Mouse (Mus musculus): ENCODE results near the gene Arf3. TPM values are rescaled to one million over a fixed set of nuclear protein-coding genes. Genes with fewer than 3 reads are reported as not detected.

Gene Arf3
- polyA plus RNA-seq, 2 experiments, result 6.6 to 16.4 TPM

- H3K4me2 ChIP-seq (ENCODE audit: low read depth), result peak overlapping the region; percentile 77
- peaks cover 4 to 19% of the 10 kb centered on the region in 2 experiments; a peak in 3 of 4 replicates for H3K4me1 ChIP-seq (replicated peaks; ENCODE audit: control insufficient read depth in 2 of 2, insufficient read depth in 2 of 2, low read length in 1 of 2)
- TF ChIP-seq EP300 (IDR thresholded peaks at IDR 0.05; ENCODE audit: low read depth) (no peak), CTCF (IDR thresholded peaks at IDR 0.05; ENCODE audit: low read depth) (no peak)
- no peaks in the 10 kb centered on the region for H3K36me3 ChIP-seq (replicated peaks; ENCODE audit: control insufficient read depth, insufficient read depth, low read depth)
- DNase-seq (ENCODE audit: low read depth in 3 of 3, low spot score in 3 of 3) (no peak), ATAC-seq (ENCODE audit: insufficient read depth) (no peak)
- H3K9ac ChIP-seq (replicated peaks), result no peak overlapping the region
- H3K27me3 ChIP-seq (ENCODE audit: control insufficient read depth, insufficient read depth, low read length), result peaks cover 13% of the 10 kb centered on the region
- 19% methylated on average over 9 of the region's 9 CpGs for WGBS (ENCODE audit: insufficient replicate concordance)
- H3K4me3 ChIP-seq (ENCODE audit: insufficient read depth in 1 of 2, low read depth in 2 of 2, low read length in 2 of 2), result peak overlapping the region; percentile 61 to 73; a peak in 1 of 4 replicates
- no peak overlapping the region for H3K27ac ChIP-seq
- no peaks in the 10 kb centered on the region for H3K9me3 ChIP-seq (ENCODE audit: control insufficient read depth, low read length)
These were observed 34.6 kb downstream of the Arf3 start for GRCm38 (mm10) chr15:98728366-98728765.

GRCm38 (mm10) chr15:98727443-98728321 lies 35.3 kb downstream of the Arf3 start, which contains the start of gene Fkbp11:
Fkbp11 (minus strand) TSS chr15:98728198.
- peak; percentile 33 to 39 (median 35) for DNase-seq (ENCODE audit: low read depth in 3 of 3, low spot score in 3 of 3)
- H3K27ac ChIP-seq, result 0 out of 2 replicates have a peak within 1 kb of the TSS, but pooled peaks have one; percentile 7
- no peaks in the 10 kb centered on the region for H3K36me3 ChIP-seq (replicated peaks; ENCODE audit: control insufficient read depth, insufficient read depth, low read depth)
- H3K4me1 ChIP-seq (replicated peaks; ENCODE audit: control insufficient read depth in 2 of 2, insufficient read depth in 2 of 2, low read length in 1 of 2), result peaks cover 0 to 13% of the 10 kb centered on the region in 2 experiments; a peak in 2 of 4 replicates
- peak; percentile 67 for ATAC-seq (ENCODE audit: insufficient read depth)
- no peak for TF ChIP-seq CTCF (IDR thresholded peaks at IDR 0.05; ENCODE audit: low read depth)
- no peak for TF ChIP-seq EP300 (IDR thresholded peaks at IDR 0.05; ENCODE audit: low read depth)
- peak within 1 kb of the TSS; percentile 61 to 73 for H3K4me3 ChIP-seq (ENCODE audit: insufficient read depth in 1 of 2, low read depth in 2 of 2, low read length in 2 of 2)
- H3K9me3 ChIP-seq (ENCODE audit: control insufficient read depth, low read length), result no peaks in the 10 kb centered on the region
- peak within 1 kb of the TSS; percentile 60 for H3K9ac ChIP-seq (replicated peaks)
- H3K4me2 ChIP-seq (ENCODE audit: low read depth), result peak within 1 kb of the TSS; percentile 77
- H3K27me3 ChIP-seq (ENCODE audit: control insufficient read depth, insufficient read depth, low read length), result peaks cover 13% of the 10 kb centered on the region
- WGBS (ENCODE audit: insufficient replicate concordance), result under 1% methylated on average over 38 of the region's 39 CpGs

- TF ChIP-seq EP300 (IDR thresholded peaks at IDR 0.05; ENCODE audit: low read depth), result no peak
- TF ChIP-seq CTCF (IDR thresholded peaks at IDR 0.05; ENCODE audit: low read depth), result no peak
- 45% methylated on average over 7 of the region's 7 CpGs for WGBS (ENCODE audit: insufficient replicate concordance)
- H3K27me3 ChIP-seq (ENCODE audit: control insufficient read depth, insufficient read depth, low read length), result peaks cover 13% of the 10 kb centered on the region
These were observed 36.3 kb downstream of the Arf3 start for GRCm38 (mm10) chr15:98726746-98727145.

GRCm38 (mm10) chr15:98726079-98726478 lies 36.9 kb downstream of the Arf3 start:
- H3K4me1 ChIP-seq (replicated peaks; ENCODE audit: control insufficient read depth in 2 of 2, insufficient read depth in 2 of 2, low read length in 1 of 2), result peaks cover 0 to 11% of the 10 kb centered on the region in 2 experiments; a peak in 2 of 4 replicates
- no peak overlapping the region for H3K27ac ChIP-seq
- H3K4me2 ChIP-seq (ENCODE audit: low read depth), result no peak overlapping the region
- H3K4me3 ChIP-seq (ENCODE audit: insufficient read depth in 1 of 2, low read depth in 2 of 2, low read length in 2 of 2), result no peak overlapping the region
- H3K27me3 ChIP-seq (ENCODE audit: control insufficient read depth, insufficient read depth, low read length), result peaks cover 13% of the 10 kb centered on the region
- H3K36me3 ChIP-seq (replicated peaks; ENCODE audit: control insufficient read depth, insufficient read depth, low read depth), result no peaks in the 10 kb centered on the region
- DNase-seq (ENCODE audit: low read depth in 3 of 3, low spot score in 3 of 3) (no peak), ATAC-seq (ENCODE audit: insufficient read depth) (no peak)
- 53% methylated on average over 4 of the region's 4 CpGs for WGBS (ENCODE audit: insufficient replicate concordance)
- TF ChIP-seq CTCF (IDR thresholded peaks at IDR 0.05; ENCODE audit: low read depth) (no peak; the same call in 1 of the 2 replicates), EP300 (IDR thresholded peaks at IDR 0.05; ENCODE audit: low read depth) (no peak)
- no peak overlapping the region for H3K9ac ChIP-seq (replicated peaks)
- no peaks in the 10 kb centered on the region for H3K9me3 ChIP-seq (ENCODE audit: control insufficient read depth, low read length)

More at GRCm38 (mm10) chr15:98726746-98727145, 36.3 kb downstream of the Arf3 start:
- Histone ChIP-seq H3K9ac (replicated peaks) (no peak overlapping the region), H3K27ac (no peak overlapping the region), H3K4me1 (replicated peaks; ENCODE audit: control insufficient read depth in 2 of 2, insufficient read depth in 2 of 2, low read length in 1 of 2) (peaks cover 0 to 11% of the 10 kb centered on the region in 2 experiments; a peak in 2 of 4 replicates), H3K36me3 (replicated peaks; ENCODE audit: control insufficient read depth, insufficient read depth, low read depth) (no peaks in the 10 kb centered on the region), H3K9me3 (ENCODE audit: control insufficient read depth, low read length) (no peaks in the 10 kb centered on the region), H3K4me2 (ENCODE audit: low read depth) (peak overlapping the region; percentile 77), H3K4me3 (ENCODE audit: insufficient read depth in 1 of 2, low read depth in 2 of 2, low read length in 2 of 2) (peak overlapping the region; percentile 61 to 73)
- DNase-seq (ENCODE audit: low read depth in 3 of 3, low spot score in 3 of 3), result no peak
- no peak for ATAC-seq (ENCODE audit: insufficient read depth)

- Histone ChIP-seq H3K4me2 (ENCODE audit: low read depth) (no peak overlapping the region), H3K9ac (replicated peaks) (no peak overlapping the region), H3K4me3 (ENCODE audit: insufficient read depth in 1 of 2, low read depth in 2 of 2, low read length in 2 of 2) (no peak overlapping the region), H3K27ac (no peak overlapping the region), H3K27me3 (ENCODE audit: control insufficient read depth, insufficient read depth, low read length) (peaks cover 13% of the 10 kb centered on the region), H3K4me1 (replicated peaks; ENCODE audit: control insufficient read depth in 2 of 2, insufficient read depth in 2 of 2, low read length in 1 of 2) (peaks cover 0 to 9% of the 10 kb centered on the region in 2 experiments; a peak in 2 of 4 replicates), H3K36me3 (replicated peaks; ENCODE audit: control insufficient read depth, insufficient read depth, low read depth) (no peaks in the 10 kb centered on the region), H3K9me3 (ENCODE audit: control insufficient read depth, low read length) (no peaks in the 10 kb centered on the region)
- TF ChIP-seq EP300 (IDR thresholded peaks at IDR 0.05; ENCODE audit: low read depth) (no peak), CTCF (IDR thresholded peaks at IDR 0.05; ENCODE audit: low read depth) (no peak)
- WGBS (ENCODE audit: insufficient replicate concordance), result 46% methylated on average over 19 of the region's 19 CpGs
- ATAC-seq (ENCODE audit: insufficient read depth) (no peak), DNase-seq (ENCODE audit: low read depth in 3 of 3, low spot score in 3 of 3) (no peak)
These were observed 38.6 kb downstream of the Arf3 start for GRCm38 (mm10) chr15:98724441-98724840.
